Mouse (Mus musculus) gastrocnemius, adult 18-20 months (tissue): ENCODE measurements around the gene Bcl2l13. TPM values are rescaled to one million over a fixed set of nuclear protein-coding genes. Genes with fewer than 3 reads are reported as not detected.

Experiments used
- DNase-seq: peaks from one replicate; pipeline ENCODE4 v3.0.0; 2021; ENCODE audit warnings: low spot score
- microRNA-seq: library from miRNA; unstranded; fragments of <30 nt; microRNA quantifications from one replicate; pipeline ENCODE4 v1.2.0, GENCODE M21; 2021
- total RNA-seq, 2 experiments: library from RNA; stranded (reverse); gene quantifications; 2 replicates each; pipeline ENCODE4 v1.2.3; 2021

Bcl2l13 gene
- total RNA-seq, 2 experiments from 2014 or later: 68.0 to 69.4 TPM

DNA sequence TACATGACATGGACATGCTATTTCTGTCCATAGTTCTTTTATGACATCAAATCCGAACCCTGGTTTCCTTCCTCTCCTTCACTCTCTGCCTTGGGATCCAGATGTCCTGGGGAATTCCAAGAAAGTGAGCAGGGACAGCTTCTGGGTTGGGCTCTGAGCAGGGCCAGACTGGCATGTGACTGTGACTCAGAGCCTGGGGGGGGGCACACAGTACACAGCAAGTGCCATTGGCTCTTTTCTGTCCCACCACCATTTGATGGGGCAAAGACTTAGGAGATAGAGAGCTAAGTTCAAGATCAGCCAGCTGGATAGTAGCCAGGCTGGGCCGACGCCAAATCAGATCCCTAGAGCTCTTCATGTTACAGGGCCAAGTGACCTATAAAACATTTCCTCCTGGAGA lies 91.8 kb downstream of the Bcl2l13 start:
- peak; percentile 64 for DNase-seq

DNA sequence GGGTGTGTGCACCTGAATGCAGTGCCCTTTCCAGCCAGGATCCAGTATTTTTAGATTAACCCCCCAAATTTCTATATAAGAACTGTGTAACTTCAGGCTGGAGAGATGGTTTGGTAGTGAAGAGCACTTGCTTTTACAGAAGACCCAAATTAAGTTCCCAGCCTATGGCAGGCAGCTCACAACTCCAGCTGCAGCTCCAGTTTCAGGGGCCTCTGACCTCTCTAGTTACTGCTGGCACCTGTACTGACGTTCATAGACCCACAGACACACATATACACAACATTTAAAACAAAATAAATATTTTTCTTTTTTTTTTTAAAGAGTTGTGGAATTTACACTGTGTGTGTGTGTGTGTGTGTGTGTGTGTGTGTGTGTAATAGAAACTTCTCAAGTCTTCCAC lies 93.4 kb downstream of the Bcl2l13 start:
- DNase-seq: no peak

DNA sequence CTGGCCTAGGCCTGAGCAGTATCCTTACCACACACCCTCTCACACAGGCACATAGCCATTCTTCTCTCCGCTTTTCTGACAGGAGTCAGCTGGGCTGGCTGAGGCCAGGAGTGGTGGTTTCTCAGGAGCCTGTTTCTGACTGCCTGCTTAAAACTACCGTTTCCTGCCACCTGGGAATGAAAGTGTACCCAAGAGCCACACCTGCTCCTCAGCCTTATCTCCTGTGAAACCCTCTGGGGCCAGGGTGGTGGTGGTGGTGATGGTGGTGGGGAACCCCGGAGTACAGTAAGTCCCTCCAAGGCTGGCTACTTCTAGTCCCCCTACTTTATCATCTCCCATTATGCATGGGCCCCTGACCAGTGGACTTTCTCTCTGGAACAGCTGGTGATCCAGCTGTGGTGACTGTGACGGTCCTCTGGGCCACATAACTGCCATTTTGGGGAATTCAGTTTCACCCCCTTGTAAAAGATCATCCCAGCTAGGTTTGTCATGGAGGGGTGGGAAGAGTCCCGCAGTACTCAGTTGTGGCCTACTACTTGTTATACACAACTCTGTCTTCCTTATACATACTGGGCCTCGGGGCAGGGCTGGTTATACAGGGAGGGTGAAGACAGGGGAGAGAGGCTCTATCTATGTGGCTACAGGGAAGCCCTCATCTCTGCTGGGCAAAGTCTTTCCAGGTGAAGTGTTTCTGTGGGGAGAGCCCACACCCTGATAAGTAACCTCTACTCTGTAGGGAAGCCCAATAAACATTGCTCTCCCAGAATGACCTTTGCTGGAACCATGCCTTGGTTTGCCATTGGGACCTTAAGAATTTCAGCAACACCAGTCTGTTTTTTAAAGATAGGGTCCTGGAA lies 94.7 kb downstream of the Bcl2l13 start:
- no peak for DNase-seq

GRCm38 (mm10) chr6:120932597-120932996 lies 96.6 kb downstream of the Bcl2l13 start:
- DNase-seq: no peak

DNA sequence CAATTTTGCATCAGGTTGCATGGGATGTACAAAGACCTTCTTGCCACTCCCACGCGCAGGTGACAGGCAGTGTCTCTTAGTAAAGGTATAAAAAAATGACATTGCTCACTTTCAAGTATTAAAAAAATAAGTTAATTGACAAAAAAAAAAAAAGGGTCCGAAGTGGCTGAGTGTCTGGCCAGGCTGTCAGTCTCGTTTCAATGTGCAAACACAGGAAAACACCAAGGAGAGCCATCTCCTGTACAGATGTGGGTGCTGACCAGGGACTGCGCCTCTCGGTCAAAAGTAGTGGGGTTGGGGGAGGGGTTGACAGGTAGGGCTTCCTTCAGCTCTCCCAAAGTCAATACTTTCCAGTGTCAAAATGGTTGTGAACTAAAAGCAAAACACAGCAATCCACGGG lies 97.7 kb downstream of the Bcl2l13 start:
- DNase-seq: no peak

- no peak for DNase-seq
Observed at GRCm38 (mm10) chr6:120934176-120934575, 98.2 kb downstream of the Bcl2l13 start.

DNA sequence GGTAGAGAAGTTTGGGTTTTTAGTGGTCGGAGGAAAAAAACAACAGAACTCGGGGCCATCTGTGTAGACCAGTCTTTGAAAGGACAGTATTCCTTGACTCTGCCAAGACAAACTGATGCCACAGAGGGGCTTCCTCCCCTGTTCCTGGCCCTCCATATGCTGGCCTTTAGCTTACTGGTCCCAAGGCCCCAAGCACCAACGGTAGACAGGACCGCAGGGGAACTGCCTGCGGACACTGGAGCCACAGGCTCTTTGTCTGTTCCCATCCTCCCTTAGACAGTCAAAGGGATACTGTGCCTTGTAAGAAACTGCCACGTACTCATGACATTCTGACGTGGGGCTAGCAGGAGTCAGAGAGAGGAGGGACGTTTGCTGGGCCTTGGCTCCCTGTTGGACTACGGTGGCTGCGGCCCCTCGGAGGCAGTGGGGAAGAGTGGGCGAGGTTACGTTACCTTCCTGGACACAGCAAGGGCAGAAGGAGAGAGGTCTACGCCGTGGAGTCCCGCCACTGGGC lies 101.1 kb downstream of the Bcl2l13 start:
- DNase-seq: no peak

- DNase-seq: no peak
Observed at GRCm38 (mm10) chr6:120937999-120938608, 102.1 kb downstream of the Bcl2l13 start.

DNA sequence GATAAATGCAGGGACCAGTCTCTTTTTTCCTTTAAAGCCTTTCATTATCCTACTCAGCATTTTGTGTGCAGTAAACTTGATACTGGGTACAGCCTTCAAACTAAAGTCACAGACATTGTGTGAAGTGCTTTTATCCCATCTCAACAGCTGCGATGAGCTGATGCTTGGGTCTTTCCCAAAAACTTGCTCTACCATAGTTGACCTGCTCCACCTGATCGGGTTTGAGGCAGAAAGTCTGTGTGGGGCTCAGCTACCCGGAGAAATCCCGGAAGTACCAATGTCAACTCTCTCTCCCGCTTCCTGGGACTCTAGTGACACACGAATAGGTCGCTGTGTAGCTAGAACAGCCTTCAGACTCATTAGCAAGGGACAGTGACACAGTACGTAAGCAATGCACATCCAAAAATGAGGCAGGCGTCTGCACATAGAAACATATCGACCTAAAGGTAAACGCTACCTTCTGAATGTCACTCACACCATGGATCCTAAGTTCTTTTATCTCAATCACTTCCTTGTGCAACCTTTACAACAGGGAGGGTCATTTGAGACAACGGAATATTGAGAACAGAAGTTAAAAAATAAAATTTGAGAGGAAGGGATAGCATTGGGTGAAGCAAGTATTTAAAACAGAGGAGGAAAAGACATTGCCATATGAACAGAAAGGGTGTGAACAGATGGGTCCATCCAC lies 102.9 kb downstream of the Bcl2l13 start:
- no peak for DNase-seq

DNA sequence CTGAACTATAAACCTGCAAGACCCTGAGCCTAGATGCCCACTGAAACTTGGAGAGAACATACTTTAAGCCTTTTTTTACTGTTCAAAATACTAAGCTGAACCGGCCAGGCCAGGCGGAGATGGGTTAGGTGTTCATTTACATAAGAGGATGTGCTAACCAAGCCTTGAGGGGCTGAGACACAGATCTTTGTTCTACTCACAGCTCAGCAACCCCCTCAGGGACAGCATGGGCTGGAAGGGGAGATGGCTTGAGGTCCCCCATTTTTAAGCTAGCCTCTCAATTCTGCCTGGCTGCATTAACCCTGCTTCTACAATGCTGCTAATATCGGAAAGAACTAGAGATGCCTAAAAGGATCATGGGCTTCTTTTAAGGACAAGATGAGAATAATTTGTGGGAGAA lies 103.8 kb downstream of the Bcl2l13 start:
- no peak for DNase-seq

DNA sequence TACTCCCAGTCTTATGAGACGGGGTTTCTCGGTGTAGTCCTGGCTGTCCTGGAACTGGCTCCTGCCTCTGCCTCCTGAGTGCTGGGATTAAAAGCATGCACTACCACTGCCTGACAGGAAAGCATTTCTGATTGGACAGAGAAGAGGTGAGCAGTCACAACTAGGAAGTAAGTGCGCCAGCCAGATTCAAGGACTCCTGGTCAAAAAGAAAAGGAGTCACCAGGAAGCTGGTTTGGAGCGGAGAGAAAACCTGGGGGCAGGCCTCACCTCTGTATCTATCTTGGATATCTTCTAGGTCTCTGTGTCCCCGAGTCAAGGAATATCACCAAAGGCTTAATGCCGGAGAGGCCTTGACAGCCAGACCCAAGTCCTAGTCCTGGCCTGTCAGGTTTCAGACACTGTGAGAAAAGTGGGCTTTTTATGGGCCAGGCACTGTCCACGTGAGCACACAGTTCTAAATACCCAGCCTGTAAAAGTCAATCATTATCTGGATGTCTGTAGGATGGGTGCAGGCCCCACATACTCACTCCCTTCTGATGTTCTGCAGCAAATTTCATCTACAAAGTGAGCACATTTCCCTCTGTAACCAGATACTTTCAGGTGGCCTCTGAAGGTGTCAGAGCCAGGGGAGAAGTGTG lies 104.6 kb downstream of the Bcl2l13 start:
- no peak for DNase-seq

GRCm38 (mm10) chr6:120941084-120941481 lies 105.1 kb downstream of the Bcl2l13 start:
- DNase-seq: no peak

- no peak for DNase-seq
Observed at GRCm38 (mm10) chr6:120941575-120941974, 105.6 kb downstream of the Bcl2l13 start.

Small RNAs within 50 kb of the gene (microRNA-seq; reads per million reads assigned to microRNA genes)
- gene Gm25193: not detected

Other genes with a start within 250 kb of the Bcl2l13 start
- 1 to 10 TPM; 7.4 to 10.0 TPM for gene Cecr2, start 169.8 kb upstream of the Bcl2l13 start, total RNA-seq
- not detected for gene Slc25a18, start 62.6 kb upstream of the Bcl2l13 start, total RNA-seq
- gene Atp6v1e1, start 13.4 kb upstream of the Bcl2l13 start, total RNA-seq: 100 to 1,000 TPM; 129 to 137 TPM
- gene Bid, start 80.6 kb downstream of the Bcl2l13 start, total RNA-seq: under 1 TPM; 0.39 to 0.78 TPM